Mouse (Mus musculus) left cerebral cortex, adult 11 months (tissue): ENCODE data around the gene Dnah2.
A peak's percentile ranks its signal among the peaks of the same experiment; 100 is the strongest.

ENCODE experiments used
- DNase-seq: peaks from one replicate; pipeline ENCODE4 v3.0.0; 2022; ENCODE audit warnings: low spot score

Dnah2 gene

DNA sequence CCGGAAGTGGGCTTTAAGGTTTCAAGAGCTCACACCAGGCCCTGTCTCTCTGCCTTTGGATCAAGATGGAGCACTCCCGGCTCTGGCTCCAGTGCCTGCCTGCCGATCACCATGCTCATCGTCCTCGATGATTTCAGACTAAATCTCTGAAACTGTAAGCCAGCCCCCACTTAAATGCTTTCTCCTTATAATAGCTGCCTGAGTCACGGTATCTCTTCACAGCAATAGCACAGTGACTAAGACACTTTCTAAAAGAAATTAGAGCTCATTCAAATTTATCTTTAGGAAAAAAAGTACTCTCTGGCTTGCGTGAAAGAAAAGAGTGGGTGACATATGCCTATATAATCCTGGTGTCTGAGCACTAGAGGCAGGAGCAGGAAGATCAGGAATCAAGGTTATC is 84.9 kb downstream of the Dnah2 start:
- peak; percentile 21 for DNase-seq

GRCm38 (mm10) chr11:69461568-69461967 is 87.3 kb downstream of the Dnah2 start:
- DNase-seq = no peak

DNA sequence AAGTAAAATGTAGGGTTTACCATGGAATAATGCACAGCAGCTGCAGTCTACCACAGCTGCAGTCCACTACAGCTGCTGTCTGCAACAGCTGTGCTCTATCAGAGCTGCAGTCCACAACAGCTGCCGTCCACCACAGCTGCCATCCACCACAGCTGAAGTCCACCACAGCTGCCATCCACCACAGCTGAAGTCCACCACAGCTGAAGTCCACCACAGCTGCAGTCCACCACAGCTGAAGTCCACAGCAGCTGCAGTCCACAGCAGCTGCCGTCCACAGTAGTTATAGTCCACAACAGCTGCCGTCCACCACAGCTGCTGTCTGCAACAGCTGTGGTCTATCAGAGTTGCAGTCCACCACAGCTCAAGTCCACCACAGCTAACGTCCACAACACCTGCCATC is 89.0 kb downstream of the Dnah2 start:
- no peak for DNase-seq

DNA sequence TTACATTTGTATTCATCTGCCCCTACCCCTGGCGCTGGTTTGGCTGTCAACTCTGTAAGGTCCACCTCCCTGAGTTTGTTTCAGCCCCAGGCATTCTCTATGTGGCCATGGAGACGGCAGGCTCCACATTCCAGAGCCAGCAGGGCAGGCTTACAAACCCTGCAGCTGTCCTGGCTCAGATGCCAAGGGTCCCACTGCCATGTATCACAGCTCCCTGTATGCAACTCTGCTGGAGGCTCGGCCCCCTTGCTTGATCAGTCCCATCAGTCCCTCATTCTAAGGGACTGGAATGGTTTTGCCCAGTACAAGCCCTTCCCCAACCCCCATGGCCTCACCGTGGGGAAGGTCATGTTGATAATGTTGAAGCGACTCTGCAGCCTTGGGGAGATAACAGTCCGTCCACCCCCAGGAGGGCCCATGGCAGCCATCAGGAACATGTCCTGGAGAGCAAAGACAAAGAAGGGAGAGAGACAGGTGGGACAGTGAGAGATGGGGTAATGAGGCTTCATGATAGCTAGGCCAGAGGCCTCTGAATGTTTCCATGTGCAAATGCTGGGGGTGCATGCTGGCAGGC is 91.8 kb downstream of the Dnah2 start:
- DNase-seq = no peak

GRCm38 (mm10) chr11:69452114-69452867 is 96.6 kb downstream of the Dnah2 start:
- DNase-seq = no peak

- no peak for DNase-seq
Measured at GRCm38 (mm10) chr11:69447299-69447698, 101.6 kb downstream of the Dnah2 start.

DNA sequence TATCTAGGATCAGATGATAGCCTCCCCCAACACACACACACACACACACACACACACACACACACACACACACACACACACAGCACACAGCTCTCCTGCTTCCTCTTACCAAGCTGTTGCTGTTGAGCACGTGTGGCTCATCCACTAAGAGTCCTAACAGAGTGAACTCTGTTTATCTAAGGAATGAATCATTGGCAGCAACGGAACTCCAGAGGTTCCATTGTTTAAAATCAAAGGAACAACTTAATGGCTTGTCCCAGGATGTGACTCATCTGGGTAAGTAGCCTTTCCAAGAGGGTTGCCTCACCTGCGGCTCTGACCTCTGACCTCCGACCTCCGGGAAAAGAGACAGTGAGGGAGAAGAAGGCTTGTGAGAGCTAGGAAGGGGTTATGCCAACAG is 105.6 kb downstream of the Dnah2 start:
- no peak for DNase-seq

GRCm38 (mm10) chr11:69437291-69437690 is 111.6 kb downstream of the Dnah2 start:
- no peak for DNase-seq

DNA sequence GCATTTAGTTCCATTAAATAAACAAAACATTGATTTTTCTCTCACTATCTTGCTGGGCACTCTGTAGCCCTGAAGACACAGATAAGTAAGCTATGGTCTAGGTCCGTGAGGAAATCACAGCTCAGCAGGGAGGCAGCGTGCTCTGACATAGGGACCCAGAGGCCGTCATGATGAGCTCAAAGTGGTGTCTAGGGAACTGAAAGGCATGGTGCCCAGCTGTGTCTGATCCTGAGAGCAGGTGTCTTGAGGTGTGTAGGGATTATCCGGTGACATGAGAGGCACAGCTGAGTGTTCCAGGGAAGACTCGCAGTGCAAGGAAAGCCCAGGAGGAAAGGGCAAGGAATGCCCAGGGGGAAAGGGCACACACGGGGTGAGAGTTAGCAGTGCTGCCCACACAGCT is 115.7 kb downstream of the Dnah2 start:
- no peak for DNase-seq

- DNase-seq = no peak
Measured at GRCm38 (mm10) chr11:69432640-69432982, 116.3 kb downstream of the Dnah2 start.

DNA sequence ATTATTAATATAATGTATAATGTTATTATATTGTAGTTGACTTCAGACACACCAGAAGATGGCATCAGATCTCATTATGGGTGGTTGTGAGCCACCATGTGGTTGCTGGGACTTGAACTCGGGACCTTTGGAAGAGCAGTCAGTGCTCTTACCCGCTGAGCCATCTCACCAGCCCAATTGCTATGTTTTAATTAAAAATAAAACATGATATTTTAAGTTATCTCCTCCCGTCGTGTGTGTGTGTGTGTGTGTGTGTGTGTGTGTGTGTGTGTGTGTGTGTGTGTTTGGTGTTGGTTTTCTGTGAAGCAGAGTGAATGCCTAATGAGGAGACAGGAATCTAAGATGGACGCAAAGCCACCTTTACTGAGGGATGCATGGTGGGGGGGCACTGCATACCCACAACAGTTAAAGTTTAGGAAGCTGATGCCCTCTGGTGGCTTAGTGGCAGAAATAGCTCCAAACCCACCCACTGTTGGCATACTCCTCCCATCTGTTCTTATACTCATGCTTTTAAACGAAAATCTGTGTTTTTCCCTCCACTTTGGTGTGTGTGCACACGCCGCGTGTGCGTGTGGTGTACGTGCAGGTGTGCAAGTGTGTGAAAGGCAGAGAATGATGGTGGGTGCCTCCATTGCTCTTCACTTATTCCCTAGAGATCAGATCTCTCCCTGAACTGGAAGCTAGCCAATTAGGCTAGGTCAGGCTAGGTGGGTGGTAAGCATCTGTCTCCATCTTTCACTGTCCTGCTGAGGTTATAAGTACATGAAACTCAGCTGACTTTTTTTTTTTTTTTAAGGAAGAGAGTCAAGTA is 116.9 kb downstream of the Dnah2 start:
- no peak for DNase-seq

DNA sequence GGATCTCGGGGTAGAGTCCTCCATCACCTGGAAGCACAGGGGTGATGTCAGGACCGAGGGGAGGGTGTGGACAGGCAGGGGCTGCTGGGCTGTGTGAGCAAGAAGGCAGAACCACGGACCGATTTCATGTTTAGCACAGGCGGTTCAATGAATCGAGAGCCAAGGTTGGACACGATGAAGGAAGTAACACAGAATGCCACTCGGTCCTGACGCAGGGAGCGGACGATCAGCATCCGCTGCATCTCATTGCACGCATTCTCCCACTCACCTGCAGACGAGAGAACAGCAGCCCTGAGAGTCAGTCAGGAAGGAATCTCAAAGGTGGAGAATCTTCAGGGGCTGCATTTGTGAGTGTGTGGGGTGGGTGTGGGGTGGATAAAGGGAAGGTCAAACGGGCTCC is 118.3 kb downstream of the Dnah2 start:
- no peak for DNase-seq

GRCm38 (mm10) chr11:69429313-69429712 is 119.6 kb downstream of the Dnah2 start:
- no peak for DNase-seq

- no peak for DNase-seq
Measured at GRCm38 (mm10) chr11:69428751-69429150, 120.2 kb downstream of the Dnah2 start.

- no peak for DNase-seq
Measured at GRCm38 (mm10) chr11:69426246-69426645, 122.7 kb downstream of the Dnah2 start.

DNA sequence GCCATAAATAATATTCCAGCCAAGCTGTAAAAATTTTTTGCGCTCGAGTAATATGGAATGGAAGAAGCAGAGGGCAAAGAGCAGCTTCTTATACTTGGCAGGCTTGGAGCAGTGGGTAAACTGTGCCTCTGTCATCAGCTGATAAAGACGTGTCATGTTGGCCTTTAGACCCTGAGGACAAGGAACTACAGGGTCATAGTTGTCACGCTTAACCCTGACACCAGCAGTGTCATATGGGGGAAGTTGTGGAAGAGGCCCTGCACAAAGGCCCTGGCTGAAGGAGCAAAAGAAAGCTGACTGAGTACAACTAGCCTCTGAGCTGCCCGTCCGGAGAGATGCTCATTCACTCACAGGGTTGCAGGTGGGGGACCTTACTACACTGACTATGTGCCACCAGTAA is 125.0 kb downstream of the Dnah2 start:
- no peak for DNase-seq

DNA sequence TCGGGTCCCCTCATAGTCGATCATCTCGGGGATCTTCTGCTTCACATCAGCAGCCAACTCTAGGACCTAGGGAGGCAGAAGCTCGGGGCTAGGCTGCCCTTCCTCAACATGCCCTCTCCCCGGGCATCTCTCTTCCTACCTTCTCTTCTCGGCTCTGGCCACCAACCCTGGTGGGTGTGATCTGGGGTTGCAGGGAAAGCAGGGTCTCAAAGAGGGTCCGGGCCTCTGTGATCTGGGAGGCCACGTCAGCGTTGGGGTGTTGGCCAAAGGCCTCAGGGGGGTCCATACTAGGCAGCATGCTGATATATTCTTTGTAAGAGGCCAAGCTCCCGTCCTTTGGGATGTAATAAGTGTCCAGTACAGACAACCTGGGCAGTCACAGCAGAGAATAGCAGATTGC is 126.1 kb downstream of the Dnah2 start:
- no peak for DNase-seq

- no peak for DNase-seq
Measured at GRCm38 (mm10) chr11:69421131-69421977, 127.6 kb downstream of the Dnah2 start.

- DNase-seq = no peak
Measured at GRCm38 (mm10) chr11:69420554-69421000, 128.3 kb downstream of the Dnah2 start.

DNA sequence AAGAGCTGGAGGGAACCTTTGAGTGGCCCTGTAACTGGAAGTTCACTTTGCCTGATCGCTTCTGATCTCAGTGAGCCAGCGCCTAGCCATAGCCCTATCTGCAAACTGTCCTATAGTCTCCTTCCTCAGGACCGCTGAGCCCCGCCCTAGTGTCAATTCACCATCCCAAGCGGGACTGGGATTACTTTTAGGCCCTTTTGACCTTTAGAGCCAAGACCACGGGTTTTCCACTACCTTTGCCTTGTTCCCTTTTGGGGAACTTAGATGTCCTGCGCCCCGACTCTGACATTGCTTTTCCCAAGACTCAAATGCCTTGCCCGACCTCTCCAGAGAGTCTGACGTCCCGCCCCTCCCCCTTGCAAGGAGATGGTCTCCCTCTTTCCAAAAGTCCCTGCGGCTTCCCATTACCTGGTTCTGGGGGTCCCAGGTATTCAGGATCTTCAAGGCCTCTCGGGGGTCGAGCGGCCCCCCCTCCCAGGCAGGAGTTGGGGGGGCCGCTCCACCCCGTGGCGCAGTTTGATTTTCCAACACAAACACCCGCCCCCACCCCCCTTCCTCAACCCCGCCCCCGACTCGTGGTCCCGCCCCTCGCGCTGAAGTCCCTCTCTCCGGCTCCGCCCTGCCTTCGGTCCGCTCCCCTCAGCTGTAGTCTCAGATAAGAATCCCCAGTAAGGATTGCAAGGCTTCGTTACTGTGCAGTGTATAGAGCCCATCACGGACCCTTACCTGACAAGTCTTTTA is 128.9 kb downstream of the Dnah2 start:
- DNase-seq = no peak

GRCm38 (mm10) chr11:69419443-69419812 is 129.5 kb downstream of the Dnah2 start:
- DNase-seq = no peak
